Mouse (Mus musculus): ENCODE measurements around the gene Pitpnm2. TPM values are rescaled to one million over a fixed set of nuclear protein-coding genes. Genes with fewer than 3 reads are reported as not detected.
A peak's percentile ranks its signal among the peaks of the same experiment; 100 is the strongest.

Gene Pitpnm2
- polyA plus RNA-seq, 2 experiments: 1.9 to 4.7 TPM

- Histone ChIP-seq H3K9ac (replicated peaks) (no peak overlapping the region), H3K9me3 (ENCODE audit: control insufficient read depth, low read length) (no peaks in the 10 kb centered on the region), H3K27me3 (ENCODE audit: control insufficient read depth, insufficient read depth, low read length) (no peaks in the 10 kb centered on the region), H3K27ac (no peak overlapping the region), H3K4me3 (ENCODE audit: insufficient read depth in 1 of 2, low read depth in 2 of 2, low read length in 2 of 2) (no peak overlapping the region), H3K36me3 (replicated peaks; ENCODE audit: control insufficient read depth, insufficient read depth, low read depth) (no peaks in the 10 kb centered on the region), H3K4me1 (replicated peaks; ENCODE audit: control insufficient read depth in 2 of 2, insufficient read depth in 2 of 2, low read length in 1 of 2) (peaks cover 0 to 12% of the 10 kb centered on the region in 2 experiments; a peak in 2 of 4 replicates), H3K4me2 (ENCODE audit: low read depth) (no peak overlapping the region)
- ATAC-seq (ENCODE audit: insufficient read depth) (peak; percentile 71), DNase-seq (ENCODE audit: low read depth in 3 of 3, low spot score in 3 of 3) (no peak)
- no peak for TF ChIP-seq CTCF (IDR thresholded peaks at IDR 0.05; ENCODE audit: low read depth)
- no peak for TF ChIP-seq EP300 (IDR thresholded peaks at IDR 0.05; ENCODE audit: low read depth)
- 34% methylated on average over 15 of the region's 15 CpGs for WGBS (ENCODE audit: insufficient replicate concordance)
These were observed 83.7 kb downstream of the Pitpnm2 start for GRCm38 (mm10) chr5:124165622-124166570.

GRCm38 (mm10) chr5:124163445-124163844 lies 86.1 kb downstream of the Pitpnm2 start:
- Histone ChIP-seq H3K9ac (replicated peaks) (no peak overlapping the region), H3K4me2 (ENCODE audit: low read depth) (no peak overlapping the region), H3K27ac (no peak overlapping the region), H3K36me3 (replicated peaks; ENCODE audit: control insufficient read depth, insufficient read depth, low read depth) (no peaks in the 10 kb centered on the region), H3K4me3 (ENCODE audit: insufficient read depth in 1 of 2, low read depth in 2 of 2, low read length in 2 of 2) (no peak overlapping the region), H3K4me1 (replicated peaks; ENCODE audit: control insufficient read depth in 2 of 2, insufficient read depth in 2 of 2, low read length in 1 of 2) (peaks cover 0 to 12% of the 10 kb centered on the region in 2 experiments; a peak in 2 of 4 replicates), H3K27me3 (ENCODE audit: control insufficient read depth, insufficient read depth, low read length) (no peaks in the 10 kb centered on the region), H3K9me3 (ENCODE audit: control insufficient read depth, low read length) (no peaks in the 10 kb centered on the region)
- no peak for ATAC-seq (ENCODE audit: insufficient read depth)
- TF ChIP-seq EP300 (IDR thresholded peaks at IDR 0.05; ENCODE audit: low read depth) (no peak), CTCF (IDR thresholded peaks at IDR 0.05; ENCODE audit: low read depth) (no peak)
- 74% methylated on average over 11 of the region's 11 CpGs for WGBS (ENCODE audit: insufficient replicate concordance)
- no peak for DNase-seq (ENCODE audit: low read depth in 3 of 3, low spot score in 3 of 3)

- no peaks in the 10 kb centered on the region for H3K9me3 ChIP-seq (ENCODE audit: control insufficient read depth, low read length)
- no peak overlapping the region for H3K4me2 ChIP-seq (ENCODE audit: low read depth)
- H3K27me3 ChIP-seq (ENCODE audit: control insufficient read depth, insufficient read depth, low read length): no peaks in the 10 kb centered on the region
- WGBS (ENCODE audit: insufficient replicate concordance): 62% methylated on average over 5 of the region's 5 CpGs
- H3K27ac ChIP-seq: no peak overlapping the region
- DNase-seq (ENCODE audit: low read depth in 3 of 3, low spot score in 3 of 3): peak in 1 of 3 experiments; percentile 37
- H3K4me3 ChIP-seq (ENCODE audit: insufficient read depth in 1 of 2, low read depth in 2 of 2, low read length in 2 of 2): no peak overlapping the region
- H3K4me1 ChIP-seq (replicated peaks; ENCODE audit: control insufficient read depth in 2 of 2, insufficient read depth in 2 of 2, low read length in 1 of 2): peaks cover 0 to 12% of the 10 kb centered on the region in 2 experiments; a peak in 2 of 4 replicates
- no peak; the same call in 1 of the 2 replicates for ATAC-seq (ENCODE audit: insufficient read depth)
- TF ChIP-seq CTCF (IDR thresholded peaks at IDR 0.05; ENCODE audit: low read depth): peak; percentile 69
- no peak for TF ChIP-seq EP300 (IDR thresholded peaks at IDR 0.05; ENCODE audit: low read depth)
- H3K9ac ChIP-seq (replicated peaks): no peak overlapping the region
- H3K36me3 ChIP-seq (replicated peaks; ENCODE audit: control insufficient read depth, insufficient read depth, low read depth): no peaks in the 10 kb centered on the region
These were observed 87.0 kb downstream of the Pitpnm2 start for GRCm38 (mm10) chr5:124162577-124162976.

GRCm38 (mm10) chr5:124161831-124162230 lies 87.7 kb downstream of the Pitpnm2 start:
- Histone ChIP-seq H3K4me1 (replicated peaks; ENCODE audit: control insufficient read depth in 2 of 2, insufficient read depth in 2 of 2, low read length in 1 of 2) (peaks cover 0 to 12% of the 10 kb centered on the region in 2 experiments; a peak in 2 of 4 replicates), H3K9ac (replicated peaks) (no peak overlapping the region), H3K36me3 (replicated peaks; ENCODE audit: control insufficient read depth, insufficient read depth, low read depth) (no peaks in the 10 kb centered on the region), H3K27ac (no peak overlapping the region), H3K4me3 (ENCODE audit: insufficient read depth in 1 of 2, low read depth in 2 of 2, low read length in 2 of 2) (no peak overlapping the region), H3K4me2 (ENCODE audit: low read depth) (no peak overlapping the region), H3K9me3 (ENCODE audit: control insufficient read depth, low read length) (no peaks in the 10 kb centered on the region), H3K27me3 (ENCODE audit: control insufficient read depth, insufficient read depth, low read length) (no peaks in the 10 kb centered on the region)
- DNase-seq (ENCODE audit: low read depth in 3 of 3, low spot score in 3 of 3) (no peak), ATAC-seq (ENCODE audit: insufficient read depth) (no peak)
- TF ChIP-seq EP300 (IDR thresholded peaks at IDR 0.05; ENCODE audit: low read depth) (no peak), CTCF (IDR thresholded peaks at IDR 0.05; ENCODE audit: low read depth) (no peak)
- WGBS (ENCODE audit: insufficient replicate concordance): 60% methylated on average over 10 of the region's 10 CpGs

- TF ChIP-seq CTCF (IDR thresholded peaks at IDR 0.05; ENCODE audit: low read depth): no peak
- TF ChIP-seq EP300 (IDR thresholded peaks at IDR 0.05; ENCODE audit: low read depth): no peak
- Histone ChIP-seq H3K27ac (no peak overlapping the region), H3K4me2 (ENCODE audit: low read depth) (no peak overlapping the region), H3K4me3 (ENCODE audit: insufficient read depth in 1 of 2, low read depth in 2 of 2, low read length in 2 of 2) (no peak overlapping the region), H3K4me1 (replicated peaks; ENCODE audit: control insufficient read depth in 2 of 2, insufficient read depth in 2 of 2, low read length in 1 of 2) (0 out of 4 replicates have a peak, but pooled peaks cover 0 to 4% of the 10 kb centered on the region in 2 experiments), H3K9ac (replicated peaks) (no peak overlapping the region), H3K36me3 (replicated peaks; ENCODE audit: control insufficient read depth, insufficient read depth, low read depth) (no peaks in the 10 kb centered on the region), H3K9me3 (ENCODE audit: control insufficient read depth, low read length) (no peaks in the 10 kb centered on the region), H3K27me3 (ENCODE audit: control insufficient read depth, insufficient read depth, low read length) (no peaks in the 10 kb centered on the region)
- WGBS (ENCODE audit: insufficient replicate concordance): 64% methylated on average over 7 of the region's 7 CpGs
- DNase-seq (ENCODE audit: low read depth in 3 of 3, low spot score in 3 of 3): no peak
- ATAC-seq (ENCODE audit: insufficient read depth): no peak
These were observed 90.1 kb downstream of the Pitpnm2 start for GRCm38 (mm10) chr5:124159453-124159852.

Data from liver, embryonic 14.5 days (tissue).